Mouse (Mus musculus) liver, adult 2 months (tissue): Measurements from ENCODE around the gene Cntnap5a. TPM values are rescaled to one million over a fixed set of nuclear protein-coding genes. Genes with fewer than 3 reads are reported as not detected.

Experiments
- DNase-seq: peaks from one replicate; pipeline ENCODE4 v3.0.0-alpha.2; 2011; ENCODE audit warnings: low read depth, low spot score; ENCODE audit errors: extremely low read depth
- H3K27ac ChIP-seq: fragments of 200-500 bp; replicated peaks from 2 replicates; pipeline ENCODE4 v1.5.1; 2012; ENCODE audit warnings: low read depth, mild to moderate bottlenecking, control low read depth, inconsistent platforms, low read length; ENCODE audit not compliant: insufficient read depth
- H3K27me3 ChIP-seq: fragments of 200-500 bp; 2 replicates; pipeline ENCODE4 v1.6.1; 2012; ENCODE audit warnings: mild to moderate bottlenecking, moderate library complexity, low read length, inconsistent platforms; ENCODE audit not compliant: control insufficient read depth, insufficient read depth
- H3K36me3 ChIP-seq: fragments of 200-500 bp; 2 replicates; pipeline ENCODE4 v1.6.1; 2012; ENCODE audit warnings: low read length, inconsistent platforms; ENCODE audit not compliant: control insufficient read depth, insufficient read depth
- H3K4me1 ChIP-seq: fragments of 200-500 bp; 2 replicates; pipeline ENCODE4 v1.6.1; 2011; ENCODE audit warnings: low read length; ENCODE audit not compliant: control insufficient read depth, insufficient read depth
- H3K4me3 ChIP-seq: fragments of 200-500 bp; 2 replicates; pipeline ENCODE4 v1.5.1; 2011; ENCODE audit warnings: low read depth, mild to moderate bottlenecking, control low read depth, low read length, moderate library complexity; ENCODE audit not compliant: insufficient read depth
- H3K79me2 ChIP-seq: fragments of 200-500 bp; 2 replicates; pipeline ENCODE4 v1.6.1; 2012; ENCODE audit warnings: inconsistent platforms, mild to moderate bottlenecking, low read length, moderate library complexity; ENCODE audit not compliant: control insufficient read depth, insufficient read depth
- H3K9ac ChIP-seq: fragments of 200-500 bp; 2 replicates; pipeline ENCODE4 v1.6.1; 2012; ENCODE audit warnings: low read depth, mild to moderate bottlenecking, control low read depth, inconsistent platforms, low read length
- CTCF ChIP-seq: fragments of 200-500 bp; IDR thresholded peaks from 2 replicates; pipeline ENCODE4 v1.5.1; 2011; ENCODE audit warnings: low read depth, low read length, control low read depth
- POLR2A ChIP-seq: fragments of 200-500 bp; IDR thresholded peaks from 2 replicates; pipeline ENCODE4 v1.6.1; 2011; ENCODE audit warnings: low read length, control low read depth; ENCODE audit not compliant: insufficient read depth; ENCODE audit errors: extremely low read depth
- WGBS: fragments of 180-500 bp; shearing (Covaris S2); methylation state at CpG from one replicate; pipeline ENCODE4 v1.1.7; 2018; 5-methylcytosine and 5-hydroxymethylcytosine counted together
- polyA plus RNA-seq: library from polyadenylated mRNA; depleted of rRNA; stranded (reverse); fragments of >200 nt; gene quantifications from 2 replicates; pipeline ENCODE4 v1.2.3, GENCODE M21; 2012
- total RNA-seq: library from RNA; depleted of rRNA; stranded (reverse); fragments of >200 nt; gene quantifications from 2 replicates; pipeline ENCODE4 v1.2.3, GENCODE M21; 2014

Cntnap5a gene
- total and polyA plus RNA-seq, 2 experiments: not detected

- no peak overlapping the region for H3K4me3 ChIP-seq
- no peak for DNase-seq
- H3K36me3 ChIP-seq: no peaks in the 10 kb centered on the region
- no peak overlapping the region for H3K27ac ChIP-seq
- WGBS: 65% methylated on average over 2 of the region's 2 CpGs
- no peak for TF ChIP-seq POLR2A
- no peak for TF ChIP-seq CTCF
- no peaks in the 10 kb centered on the region for H3K27me3 ChIP-seq
- H3K4me1 ChIP-seq: no peaks in the 10 kb centered on the region
- no peak overlapping the region for H3K9ac ChIP-seq
- no peaks in the 10 kb centered on the region for H3K79me2 ChIP-seq
These were observed 331.2 kb downstream of the Cntnap5a start for GRCm38 (mm10) chr1:116015768-116016167.

GRCm38 (mm10) chr1:116029653-116030052, 345.1 kb downstream of the Cntnap5a start:
- Histone ChIP-seq H3K9ac (no peak overlapping the region), H3K79me2 (no peaks in the 10 kb centered on the region), H3K27me3 (no peaks in the 10 kb centered on the region), H3K36me3 (no peaks in the 10 kb centered on the region), H3K27ac (no peak overlapping the region), H3K4me1 (no peaks in the 10 kb centered on the region), H3K4me3 (no peak overlapping the region)
- DNase-seq: no peak
- WGBS: 56% methylated on average over 1 of the region's 1 CpGs
- TF ChIP-seq CTCF (no peak), POLR2A (no peak)

GRCm38 (mm10) chr1:116035897-116036296, 351.3 kb downstream of the Cntnap5a start:
- Histone ChIP-seq H3K9ac (no peak overlapping the region), H3K4me3 (no peak overlapping the region), H3K27ac (no peak overlapping the region), H3K36me3 (no peaks in the 10 kb centered on the region), H3K27me3 (no peaks in the 10 kb centered on the region), H3K79me2 (no peaks in the 10 kb centered on the region), H3K4me1 (no peaks in the 10 kb centered on the region)
- TF ChIP-seq CTCF (no peak), POLR2A (no peak)
- WGBS: 41% methylated on average over 1 of the region's 1 CpGs
- no peak for DNase-seq

GRCm38 (mm10) chr1:116036894-116037293, 352.3 kb downstream of the Cntnap5a start:
- 69% methylated on average over 2 of the region's 2 CpGs for WGBS

GRCm38 (mm10) chr1:116044083-116044482, 359.5 kb downstream of the Cntnap5a start:
- H3K4me3 ChIP-seq: no peak overlapping the region
- no peak for DNase-seq

More at GRCm38 (mm10) chr1:116036894-116037293, 352.3 kb downstream of the Cntnap5a start:
- Histone ChIP-seq H3K36me3 (no peaks in the 10 kb centered on the region), H3K4me1 (no peaks in the 10 kb centered on the region), H3K4me3 (no peak overlapping the region), H3K27me3 (no peaks in the 10 kb centered on the region), H3K79me2 (no peaks in the 10 kb centered on the region), H3K9ac (no peak overlapping the region), H3K27ac (no peak overlapping the region)
- DNase-seq: no peak
- TF ChIP-seq POLR2A (no peak), CTCF (no peak)

GRCm38 (mm10) chr1:116107010-116107723, 422.6 kb downstream of the Cntnap5a start:
- Histone ChIP-seq H3K9ac (no peak overlapping the region), H3K4me3 (no peak overlapping the region), H3K79me2 (no peaks in the 10 kb centered on the region), H3K4me1 (no peaks in the 10 kb centered on the region), H3K27me3 (no peaks in the 10 kb centered on the region), H3K27ac (no peak overlapping the region), H3K36me3 (no peaks in the 10 kb centered on the region)
- TF ChIP-seq POLR2A (no peak), CTCF (no peak)
- 76% methylated on average over 3 of the region's 3 CpGs for WGBS
- DNase-seq: no peak

More at GRCm38 (mm10) chr1:116044083-116044482, 359.5 kb downstream of the Cntnap5a start:
- Histone ChIP-seq H3K9ac (no peak overlapping the region), H3K27me3 (no peaks in the 10 kb centered on the region), H3K79me2 (no peaks in the 10 kb centered on the region), H3K36me3 (no peaks in the 10 kb centered on the region), H3K4me1 (no peaks in the 10 kb centered on the region), H3K27ac (no peak overlapping the region)
- WGBS: 21% methylated on average over 1 of the region's 1 CpGs
- TF ChIP-seq CTCF (no peak), POLR2A (no peak)
